Mouse (Mus musculus): Measurements from ENCODE around the gene Fam240b. TPM values are rescaled to one million over a fixed set of nuclear protein-coding genes. Genes with fewer than 3 reads are reported as not detected.

Fam240b gene
- polyA plus RNA-seq (2017; shearing (Covaris generic)) = not detected

GRCm38 (mm10) chr13:64497692-64498091, at the start of gene Fam240b:
TSS of gene Fam240b (minus strand) at chr13:64497792.

GRCm38 (mm10) chr13:64432017-64432995, 65.3 kb downstream of the Fam240b start, which contains the start of gene Cdk20:
TSS of gene Cdk20 (plus strand) at chr13:64432314.

Other genes with a start within 250 kb of the Fam240b start
- 6.8 TPM for gene Cdc14b, start 222.5 kb downstream of the Fam240b start, polyA plus RNA-seq (2017; shearing (Covaris generic))
- gene Aaed1, start 185.1 kb downstream of the Fam240b start, polyA plus RNA-seq (2017; shearing (Covaris generic)) = 8.6 TPM
- 15.7 TPM for gene Ctsl, start 126.9 kb downstream of the Fam240b start, polyA plus RNA-seq (2017; shearing (Covaris generic))
- 8.1 TPM for gene Cdk20, start 65.5 kb downstream of the Fam240b start, polyA plus RNA-seq (2017; shearing (Covaris generic))